Mouse (Mus musculus): ENCODE results near the gene Katna1. TPM values are rescaled to one million over a fixed set of nuclear protein-coding genes. Genes with fewer than 3 reads are reported as not detected.

Gene Katna1
- polyA plus RNA-seq (2014; fragmentation: Illumina TruSeq; extraction: RNeasy Lipid Tissue Mini Kit (QIAGEN cat#74804); ENCODE audit: low read depth, low replicate concordance) = 48.1 TPM

GRCm38 (mm10) chr10:7725751-7726500 lies at the start of gene Katna1:
Gene Katna1, plus strand, starts transcription at chr10:7726000.

DNA sequence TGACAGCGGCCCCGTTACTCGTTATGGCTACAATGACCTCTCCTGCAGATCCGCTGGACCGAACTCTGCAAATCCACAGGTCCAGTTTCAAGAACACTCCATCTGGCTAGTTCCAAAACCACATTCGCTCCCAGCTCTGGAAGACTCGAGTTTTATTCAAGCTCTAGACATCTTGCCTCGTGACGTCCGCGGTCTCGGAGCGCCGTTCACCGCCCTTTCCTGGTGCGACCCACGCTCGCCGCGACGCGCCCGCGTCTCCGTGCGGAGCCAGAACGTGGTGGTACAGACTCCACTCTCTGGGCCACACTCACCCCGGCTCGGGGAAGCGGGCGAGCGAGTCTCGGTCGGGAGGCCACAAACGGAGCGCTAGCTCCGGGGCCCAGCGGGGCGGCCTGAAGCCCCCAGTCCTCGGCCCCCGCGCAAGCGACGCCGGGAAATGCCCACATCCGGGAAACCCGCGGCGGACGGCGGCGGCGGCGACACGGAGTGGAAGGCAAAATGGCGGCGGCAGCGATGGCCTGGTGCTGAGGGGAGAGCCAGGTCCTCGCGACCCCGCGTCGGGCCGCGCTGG lies 45.0 kb upstream of the Katna1 start, which contains the start of the genes Pcmt1 and Lats1:
Gene Pcmt1, minus strand, starts transcription at position 406 of the 571 bp plus-strand sequence.
Gene Lats1, plus strand, starts transcription at position 484 of the 571 bp plus-strand sequence.

GRCm38 (mm10) chr10:7792751-7793385 lies 67.1 kb downstream of the Katna1 start, which contains the start of the genes Ginm1 and Ppil4:
Gene Ginm1, minus strand, starts transcription at chr10:7792824.
Gene Ppil4, plus strand, starts transcription at chr10:7792891.

Other genes with a start within 250 kb of the Katna1 start
- gene Lrp11, start 136.2 kb upstream of the Katna1 start, polyA plus RNA-seq (2014; fragmentation: Illumina TruSeq; extraction: RNeasy Lipid Tissue Mini Kit (QIAGEN cat#74804); ENCODE audit: low read depth, low replicate concordance) = 36.9 TPM
- 13.9 TPM for gene Nup43, start 58.5 kb upstream of the Katna1 start, polyA plus RNA-seq (2014; fragmentation: Illumina TruSeq; extraction: RNeasy Lipid Tissue Mini Kit (QIAGEN cat#74804); ENCODE audit: low read depth, low replicate concordance)
- 101 TPM for gene Pcmt1, start 44.9 kb upstream of the Katna1 start, polyA plus RNA-seq (2014; fragmentation: Illumina TruSeq; extraction: RNeasy Lipid Tissue Mini Kit (QIAGEN cat#74804); ENCODE audit: low read depth, low replicate concordance)
- 77.4 TPM for gene Lats1, start 44.8 kb upstream of the Katna1 start, polyA plus RNA-seq (2014; fragmentation: Illumina TruSeq; extraction: RNeasy Lipid Tissue Mini Kit (QIAGEN cat#74804); ENCODE audit: low read depth, low replicate concordance)
- 1,338 TPM for gene Ginm1, start 66.8 kb downstream of the Katna1 start, polyA plus RNA-seq (2014; fragmentation: Illumina TruSeq; extraction: RNeasy Lipid Tissue Mini Kit (QIAGEN cat#74804); ENCODE audit: low read depth, low replicate concordance)
- gene Ppil4, start 66.9 kb downstream of the Katna1 start, polyA plus RNA-seq (2014; fragmentation: Illumina TruSeq; extraction: RNeasy Lipid Tissue Mini Kit (QIAGEN cat#74804); ENCODE audit: low read depth, low replicate concordance) = 93.1 TPM
- 0.35 TPM for gene Zc3h12d, start 106.5 kb downstream of the Katna1 start, polyA plus RNA-seq (2014; fragmentation: Illumina TruSeq; extraction: RNeasy Lipid Tissue Mini Kit (QIAGEN cat#74804); ENCODE audit: low read depth, low replicate concordance)
- 111 TPM for gene Tab2, start 230.2 kb downstream of the Katna1 start, polyA plus RNA-seq (2014; fragmentation: Illumina TruSeq; extraction: RNeasy Lipid Tissue Mini Kit (QIAGEN cat#74804); ENCODE audit: low read depth, low replicate concordance)